Mouse (Mus musculus) monocyte, adult 5-6 weeks (primary cell): ENCODE data around the gene Hs3st2. TPM values are rescaled to one million over a fixed set of nuclear protein-coding genes. Genes with fewer than 3 reads are reported as not detected.

Experiments used
- ATAC-seq: fragments of 153-309, 156-312 bp; replicated peaks from 2 replicates; pipeline ENCODE4 v1.8.0; 2017; ENCODE audit warnings: mild to moderate bottlenecking; ENCODE audit not compliant: low TSS enrichment, insufficient number of reproducible peaks, severe bottlenecking, poor library complexity, low FRiP score
- total RNA-seq: library from RNA; stranded (forward); fragments of 200-1000, 200-491, 200-594 nt; gene quantifications from 3 replicates; pipeline ENCODE4 v1.2.3, GENCODE M21; 2017

The Hs3st2 gene
- total RNA-seq, 1 experiment from 2014 or later: not detected

GRCm38 (mm10) chr7:121529023-121529422 lies 137.4 kb downstream of the Hs3st2 start:
- no peak for ATAC-seq

- ATAC-seq: no peak
Observed at GRCm38 (mm10) chr7:121533639-121534038, 142.0 kb downstream of the Hs3st2 start.

- ATAC-seq: no peak
Observed at GRCm38 (mm10) chr7:121534386-121534785, 142.7 kb downstream of the Hs3st2 start.

- ATAC-seq: no peak
Observed at GRCm38 (mm10) chr7:121535987-121536386, 144.3 kb downstream of the Hs3st2 start.

GRCm38 (mm10) chr7:121539405-121540275 lies 148.0 kb downstream of the Hs3st2 start:
- ATAC-seq: no peak

- no peak for ATAC-seq
Observed at GRCm38 (mm10) chr7:121542458-121542857, 150.8 kb downstream of the Hs3st2 start.

GRCm38 (mm10) chr7:121549329-121550022 lies 157.8 kb downstream of the Hs3st2 start:
- no peak for ATAC-seq
